Mouse (Mus musculus) neural tube, embryonic 14.5 days (tissue): ENCODE data around the gene Hpca. TPM values are rescaled to one million over a fixed set of nuclear protein-coding genes. Genes with fewer than 3 reads are reported as not detected.

Experiments used
- ATAC-seq: fragments of 200-750 bp; cut with Nextera tagmentation; 2 replicates; pipeline ENCODE4 v1.8.0; 2017; ENCODE audit warnings: low read depth, mild to moderate bottlenecking, moderate TSS enrichment, moderate library complexity
- H3K27ac ChIP-seq: fragments of 300-500 bp; sonication (generic); 2 replicates; pipeline ENCODE4 v1.5.1; 2014; ENCODE audit warnings: low read depth, mild to moderate bottlenecking, control low read depth, low read length, moderate library complexity, mixed read lengths
- H3K27me3 ChIP-seq: fragments of 300-500 bp; sonication (generic); 2 replicates; pipeline ENCODE4 v1.6.1; 2014; ENCODE audit warnings: low read length; ENCODE audit not compliant: control insufficient read depth, insufficient read depth
- H3K36me3 ChIP-seq: fragments of 300-500 bp; sonication (generic); 2 replicates; pipeline ENCODE4 v1.6.1; 2014; ENCODE audit warnings: low read length, mixed read lengths; ENCODE audit not compliant: control insufficient read depth, insufficient read depth
- H3K4me1 ChIP-seq: fragments of 300-500 bp; sonication (generic); 2 replicates; pipeline ENCODE4 v1.6.1; 2014; ENCODE audit warnings: low read length; ENCODE audit not compliant: control insufficient read depth, insufficient read depth
- H3K4me2 ChIP-seq: fragments of 300-500 bp; sonication (generic); 2 replicates; pipeline ENCODE4 v1.6.1; 2014; ENCODE audit warnings: mild to moderate bottlenecking, low read depth, low read length, control low read depth
- H3K4me3 ChIP-seq: fragments of 300-500 bp; sonication (generic); 2 replicates; pipeline ENCODE4 v1.5.1; 2014; ENCODE audit warnings: low read depth, low read length, control low read depth, mixed read lengths
- H3K9ac ChIP-seq: fragments of 300-500 bp; sonication (generic); replicated peaks from 2 replicates; pipeline ENCODE4 v1.6.1; 2014; ENCODE audit warnings: low read depth, mild to moderate bottlenecking, control low read depth, low read length, mixed read lengths
- H3K9me3 ChIP-seq: fragments of 300-500 bp; sonication (generic); 2 replicates; pipeline ENCODE4 v1.6.1; 2016; ENCODE audit warnings: low read length; ENCODE audit not compliant: control insufficient read depth
- WGBS: fragments of 180-500 bp; shearing (Covaris S2); extraction: QIAGEN DNeasy Blood & Tissue Kit; methylation state at CpG from one replicate; pipeline ENCODE4 v1.1.7; 2014; 5-methylcytosine and 5-hydroxymethylcytosine counted together
- polyA plus RNA-seq: library from polyadenylated mRNA; unstranded; fragments of >200 nt; fragmentation: Nextera tagmentation; extraction: Ambion mirVana; gene quantifications from 2 replicates; pipeline ENCODE4 v1.2.1, GENCODE M21; 2014

Gene Hpca
- polyA plus RNA-seq, 1 experiment from 2014 or later, result 56.4 TPM

GRCm38 (mm10) chr4:129128582-129129338 is 6.9 kb upstream of the Hpca start:
- Histone ChIP-seq H3K9ac (no peak overlapping the region), H3K4me3 (no peak overlapping the region), H3K36me3 (no peaks in the 10 kb centered on the region), H3K27me3 (no peaks in the 10 kb centered on the region), H3K27ac (no peak overlapping the region), H3K9me3 (no peaks in the 10 kb centered on the region), H3K4me1 (peaks cover 7% of the 10 kb centered on the region; the same call in 1 of the 2 replicates), H3K4me2 (no peak overlapping the region)
- whole genome bisulfite sequencing, result 63% methylated on average over 13 of the region's 13 CpGs
- no peak for ATAC-seq

DNA sequence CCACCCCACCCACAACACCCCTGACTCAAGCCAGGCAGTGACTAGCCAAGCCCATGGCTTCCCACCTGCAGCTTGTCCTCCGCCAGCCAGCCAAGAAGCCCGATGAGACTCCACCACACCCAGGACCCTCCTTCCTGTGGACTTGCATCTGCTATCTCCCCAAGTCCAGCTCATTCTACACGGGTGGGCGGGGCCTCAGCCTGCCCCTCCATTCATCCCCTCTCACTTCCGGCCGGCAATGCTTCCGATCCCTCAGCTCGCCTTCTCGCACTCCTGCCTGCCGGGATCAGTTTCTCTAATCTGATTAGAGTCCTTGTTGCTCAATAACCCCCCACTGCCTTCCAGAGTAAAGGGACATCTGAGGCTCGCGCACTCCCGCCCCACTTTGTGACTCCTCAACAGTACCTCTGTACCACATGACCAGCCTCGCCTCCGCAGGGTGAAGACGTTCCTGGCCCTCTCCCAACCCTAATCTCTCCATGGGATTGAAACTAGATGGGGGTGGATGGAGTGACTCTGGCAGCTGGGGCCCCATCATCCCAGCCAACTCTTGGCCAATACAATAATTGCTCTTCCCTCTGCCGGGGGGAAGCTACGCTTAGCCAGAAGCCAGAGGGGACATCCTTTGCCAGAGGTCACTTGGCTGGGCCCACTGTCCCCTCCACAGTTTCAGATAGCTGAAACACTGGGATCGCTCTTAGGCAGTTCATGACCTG is 4.1 kb upstream of the Hpca start:
- no peak overlapping the region for H3K9ac ChIP-seq
- H3K9me3 ChIP-seq, result no peaks in the 10 kb centered on the region
- H3K27ac ChIP-seq, result no peak overlapping the region

DNA sequence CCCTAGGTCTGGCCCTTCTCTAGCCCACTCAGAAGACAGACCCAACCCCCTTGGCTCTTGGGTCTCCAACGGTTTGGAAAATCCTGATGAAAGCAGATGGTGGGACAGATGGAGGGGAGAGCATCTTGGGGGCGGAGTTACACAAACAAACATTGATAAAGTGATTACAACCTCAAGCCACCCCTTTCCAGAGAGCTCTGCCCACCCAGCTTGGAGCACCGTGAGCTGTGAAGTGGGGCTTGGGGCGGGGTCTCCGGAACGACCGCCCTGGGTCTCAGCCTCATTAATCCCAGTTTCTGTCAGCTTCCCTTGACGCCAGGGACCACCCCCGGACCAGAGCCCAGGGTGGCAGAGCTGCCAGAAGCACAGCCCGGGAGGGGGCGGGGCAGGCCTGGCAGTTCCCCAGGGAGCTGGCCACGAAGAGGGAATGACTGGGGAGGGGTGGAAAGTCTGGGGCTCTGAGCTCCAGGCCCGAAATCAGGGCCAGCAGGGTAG is 2.9 kb upstream of the Hpca start:
- Histone ChIP-seq H3K4me2 (0 out of 2 replicates have a peak overlapping the region, but pooled peaks have one; percentile 7), H3K4me1 (peaks cover 11% of the 10 kb centered on the region), H3K27me3 (peaks cover 3% of the 10 kb centered on the region; the same call in 1 of the 2 replicates), H3K36me3 (no peaks in the 10 kb centered on the region), H3K27ac (0 out of 2 replicates have a peak overlapping the region, but pooled peaks have one; percentile 12), H3K9ac (no peak overlapping the region), H3K9me3 (no peaks in the 10 kb centered on the region), H3K4me3 (no peak overlapping the region)
- ATAC-seq, result peak; percentile 12; the same call in 1 of the 2 replicates
- 9% methylated on average over 13 of the region's 13 CpGs for WGBS

More for the DNA sequence above, 4.1 kb upstream of the Hpca start:
- WGBS, result 21% methylated on average over 19 of the region's 19 CpGs
- Histone ChIP-seq H3K4me1 (peaks cover 13% of the 10 kb centered on the region), H3K36me3 (no peaks in the 10 kb centered on the region), H3K4me2 (peak overlapping the region; percentile 11; the same call in 1 of the 2 replicates), H3K4me3 (no peak overlapping the region), H3K27me3 (peaks cover 3% of the 10 kb centered on the region; the same call in 1 of the 2 replicates)
- ATAC-seq, result no peak

- H3K27me3 ChIP-seq, result peaks cover 3% of the 10 kb centered on the region; the same call in 1 of the 2 replicates
- H3K4me3 ChIP-seq, result no peak overlapping the region
- H3K9ac ChIP-seq, result no peak overlapping the region
- H3K27ac ChIP-seq, result no peak overlapping the region
- WGBS, result 40% methylated on average over 8 of the region's 8 CpGs
- no peak overlapping the region for H3K4me2 ChIP-seq
- peaks cover 7% of the 10 kb centered on the region for H3K4me1 ChIP-seq
- no peaks in the 10 kb centered on the region for H3K9me3 ChIP-seq
- no peaks in the 10 kb centered on the region for H3K36me3 ChIP-seq
- no peak for ATAC-seq
Observed at GRCm38 (mm10) chr4:129122719-129123118, 883 bp upstream of the Hpca start.

- H3K4me3 ChIP-seq, result no peak overlapping the region
- no peak overlapping the region for H3K9ac ChIP-seq
- peaks cover 7% of the 10 kb centered on the region for H3K4me1 ChIP-seq
- H3K4me2 ChIP-seq, result no peak overlapping the region
- no peak overlapping the region for H3K27ac ChIP-seq
- peaks cover 3% of the 10 kb centered on the region; the same call in 1 of the 2 replicates for H3K27me3 ChIP-seq
- no peaks in the 10 kb centered on the region for H3K36me3 ChIP-seq
- ATAC-seq, result no peak
- H3K9me3 ChIP-seq, result no peaks in the 10 kb centered on the region
- 33% methylated on average over 9 of the region's 9 CpGs for WGBS
Observed at GRCm38 (mm10) chr4:129122107-129122506, 271 bp upstream of the Hpca start.

DNA sequence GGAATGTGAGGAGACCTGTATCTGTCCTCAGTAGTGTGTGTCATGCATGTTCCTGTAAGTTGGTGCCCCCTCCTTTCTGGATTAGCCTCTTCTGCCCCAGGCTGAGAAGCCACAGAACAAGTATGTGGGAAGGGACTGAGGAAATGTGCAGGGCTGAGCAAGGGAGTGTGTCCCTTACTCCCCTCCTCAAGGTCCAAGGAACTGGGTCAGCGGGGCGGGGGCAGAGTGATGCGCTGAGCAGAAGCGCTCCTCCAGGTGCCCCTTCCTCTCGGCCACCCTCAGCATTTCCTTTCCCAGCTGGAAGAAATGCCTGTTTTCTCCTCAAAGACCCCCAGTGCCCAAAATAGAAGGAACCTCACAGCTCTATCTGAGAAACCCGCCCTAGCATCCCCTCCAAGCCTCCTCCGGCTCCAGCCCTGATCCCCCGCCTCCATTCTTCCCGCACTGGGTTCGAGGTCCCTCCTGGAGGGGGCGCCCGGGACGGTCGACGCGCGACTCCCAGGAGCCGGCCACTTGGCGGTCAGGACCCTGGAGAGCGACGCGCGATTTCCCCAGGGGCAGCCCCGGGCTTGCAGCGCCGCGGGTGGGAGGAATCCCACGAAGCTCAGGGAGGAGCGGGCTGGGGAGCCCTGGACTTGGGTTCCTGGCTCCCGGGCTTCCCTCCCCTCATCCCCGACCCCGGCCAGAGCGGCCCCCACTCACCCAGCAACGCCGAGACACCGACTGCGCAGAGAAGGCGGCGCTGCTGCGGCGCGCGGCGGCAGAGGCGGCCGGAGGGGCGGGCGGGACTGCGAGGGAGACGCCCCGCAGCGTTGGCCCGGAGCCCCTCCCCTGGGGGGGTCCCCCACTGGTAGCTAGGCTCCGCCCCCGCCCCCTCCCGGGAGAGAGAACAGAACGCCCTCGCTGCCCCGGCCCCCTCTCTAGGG is 1.1 kb downstream of the Hpca start:
- H3K27ac ChIP-seq, result peak overlapping the region; percentile 55; the same call in 1 of the 2 replicates
- peak; percentile 65; the same call in 1 of the 2 replicates for ATAC-seq
- peaks cover 3% of the 10 kb centered on the region; the same call in 1 of the 2 replicates for H3K27me3 ChIP-seq

GRCm38 (mm10) chr4:129119708-129120107 is 2.1 kb downstream of the Hpca start:
- no peak overlapping the region for H3K27ac ChIP-seq
- H3K4me3 ChIP-seq, result no peak overlapping the region
- no peak overlapping the region for H3K9ac ChIP-seq
- no peaks in the 10 kb centered on the region for H3K36me3 ChIP-seq
- 0 out of 2 replicates have a peak overlapping the region, but pooled peaks have one; percentile 91 for H3K4me2 ChIP-seq
- H3K27me3 ChIP-seq, result peaks cover 3% of the 10 kb centered on the region; the same call in 1 of the 2 replicates
- 75% methylated on average over 10 of the region's 10 CpGs for WGBS
- ATAC-seq, result no peak
- H3K4me1 ChIP-seq, result peaks cover 7% of the 10 kb centered on the region
- H3K9me3 ChIP-seq, result no peaks in the 10 kb centered on the region

More for the DNA sequence above, 1.1 kb downstream of the Hpca start:
- WGBS, result under 1% methylated on average over 48 of the region's 59 CpGs
- Histone ChIP-seq H3K36me3 (no peaks in the 10 kb centered on the region), H3K4me2 (peak overlapping the region; percentile 91), H3K9ac (peak overlapping the region; percentile 69), H3K9me3 (no peaks in the 10 kb centered on the region), H3K4me3 (peak overlapping the region; percentile 53), H3K4me1 (peaks cover 7% of the 10 kb centered on the region)
